Mouse (Mus musculus) CD4-positive, CD25-positive, alpha-beta regulatory T cell, adult 9 weeks (primary cell): ENCODE results near the gene Patl2. TPM values are rescaled to one million over a fixed set of nuclear protein-coding genes. Genes with fewer than 3 reads are reported as not detected.

Experiments used
- polyA plus RNA-seq: library from polyadenylated mRNA; unstranded; fragments of 100-300 nt; shearing (Covaris generic); gene quantifications from one replicate; pipeline ENCODE4 v1.2.1, GENCODE M21; 2017

The Patl2 gene
- 1.6 TPM for polyA plus RNA-seq

DNA sequence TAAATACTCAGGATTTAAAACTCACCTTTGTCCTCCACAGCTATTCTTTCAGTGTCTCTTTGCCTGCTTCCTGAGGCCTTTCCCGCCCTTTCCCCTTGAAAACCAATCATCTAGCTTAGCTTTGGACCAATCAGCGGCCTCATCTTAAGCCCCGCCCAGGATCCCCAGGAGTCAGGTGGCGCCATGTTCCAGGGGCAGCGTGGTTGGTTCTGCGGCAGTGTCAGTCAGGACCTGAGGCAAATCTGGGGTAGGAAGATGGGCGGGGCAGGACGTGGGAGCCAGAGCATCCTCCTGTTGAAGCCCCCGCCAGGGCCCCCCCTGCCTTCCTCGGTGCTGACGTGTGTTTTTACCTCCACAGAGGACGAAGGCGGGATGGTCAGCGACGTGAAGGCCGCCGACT is at the start of gene Patl2, which contains the start of gene Terb2:
Gene Patl2, minus strand, starts transcription at position 84 of the 400 bp plus-strand sequence.
Gene Terb2, plus strand, starts transcription at position 167 of the 400 bp plus-strand sequence.

GRCm38 (mm10) chr2:122234611-122235288 is 48.8 kb upstream of the Patl2 start, which contains the start of gene Sord:
TSS of gene Sord (plus strand) at chr2:122234749.

GRCm38 (mm10) chr2:122160680-122161079 is 25.3 kb downstream of the Patl2 start, which contains the start of gene Trim69:
TSS of gene Trim69 (plus strand) at chr2:122160700.

DNA sequence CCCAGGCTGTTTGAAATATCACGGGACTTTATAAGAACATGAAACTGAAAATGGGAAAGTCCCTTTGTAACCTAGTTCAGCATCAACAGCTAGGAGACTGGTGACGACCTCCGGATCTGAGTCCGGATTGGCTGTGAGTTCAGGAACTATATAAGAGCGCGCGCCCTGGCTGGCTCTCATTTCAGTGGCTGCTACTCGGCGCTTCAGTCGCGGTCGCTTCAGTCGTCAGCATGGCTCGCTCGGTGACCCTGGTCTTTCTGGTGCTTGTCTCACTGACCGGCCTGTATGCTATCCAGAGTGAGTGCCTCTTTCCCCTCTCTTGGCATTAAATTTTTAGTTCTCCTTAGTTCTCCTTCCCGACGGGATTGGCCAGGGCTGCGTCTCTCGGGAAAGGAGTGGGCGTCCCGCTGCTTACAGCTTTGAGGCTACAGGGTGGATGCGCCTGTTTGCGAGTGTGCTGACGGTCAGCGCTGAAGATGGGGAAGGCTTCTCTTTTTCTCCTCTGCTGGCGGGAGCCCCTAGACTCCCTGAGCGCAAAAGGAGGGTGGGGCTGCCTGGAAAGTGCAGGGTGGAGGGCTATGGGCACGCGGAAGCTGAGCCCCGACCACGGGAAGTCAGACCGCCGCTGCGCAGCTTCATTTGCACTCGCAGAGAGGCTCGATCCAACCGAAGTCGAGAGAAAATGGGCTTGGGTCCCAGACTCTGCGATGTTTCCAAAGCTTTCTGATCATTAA is 38.3 kb downstream of the Patl2 start, which contains the start of gene B2m:
Gene B2m, plus strand, starts transcription at position 179 of the 734 bp plus-strand sequence.

GRCm38 (mm10) chr2:122117961-122118958 is 67.7 kb downstream of the Patl2 start, which contains the start of gene Spg11:
TSS of gene Spg11 (minus strand) at chr2:122118386.

Other genes starting within 250 kb of the Patl2 start
- 64.5 TPM for gene Ctdspl2, start 230.2 kb downstream of the Patl2 start, polyA plus RNA-seq
- gene Mageb3, start 230.1 kb downstream of the Patl2 start, polyA plus RNA-seq: not detected
- 5.8 TPM for gene Eif3j1, start 157.6 kb downstream of the Patl2 start, polyA plus RNA-seq
- 12.7 TPM for gene Spg11, start 67.8 kb downstream of the Patl2 start, polyA plus RNA-seq
- 7,957 TPM for gene B2m, start 38.5 kb downstream of the Patl2 start, polyA plus RNA-seq
- gene Trim69, start 25.5 kb downstream of the Patl2 start, polyA plus RNA-seq: 0.21 TPM
- not detected for gene Terb2, start 83 bp upstream of the Patl2 start, polyA plus RNA-seq
- 3.9 TPM for gene Sord, start 48.6 kb upstream of the Patl2 start, polyA plus RNA-seq
- not detected for gene Duox2, start 112.3 kb upstream of the Patl2 start, polyA plus RNA-seq
- not detected for gene Duoxa2, start 112.7 kb upstream of the Patl2 start, polyA plus RNA-seq
- gene Duoxa1, start 127.5 kb upstream of the Patl2 start, polyA plus RNA-seq: not detected
- not detected for gene Duox1, start 129.5 kb upstream of the Patl2 start, polyA plus RNA-seq
- gene Shf, start 183.0 kb upstream of the Patl2 start, polyA plus RNA-seq: 0.41 TPM
- gene Slc28a2, start 240.3 kb upstream of the Patl2 start, polyA plus RNA-seq: 253 TPM